Mouse (Mus musculus) heart, embryonic 12.5 days (tissue): ENCODE measurements at regions not wholly inside any gene's neighbourhood (a gene's known extent, or its start where the extent isn't known, plus 50 kb on each side); places are given as distances from the start of the nearest gene placed in this dataset.

Source experiments
- ATAC-seq: fragments of 200-750 bp; cut with Nextera tagmentation; 2 replicates; pipeline ENCODE4 v1.8.0; 2017; ENCODE audit warnings: moderate TSS enrichment, moderate library complexity; ENCODE audit not compliant: insufficient number of reproducible peaks, low FRiP score
- H3K27ac ChIP-seq: fragments of 300-500 bp; sonication (generic); 2 replicates; pipeline ENCODE4 v1.5.1; 2016; ENCODE audit warnings: mild to moderate bottlenecking, moderate library complexity; ENCODE audit not compliant: poor library complexity, severe bottlenecking
- H3K27me3 ChIP-seq: fragments of 300-500 bp; sonication (generic); replicated peaks from 2 replicates; pipeline ENCODE4 v1.6.1; 2016; ENCODE audit warnings: mild to moderate bottlenecking, moderate library complexity
- H3K36me3 ChIP-seq: fragments of 300-500 bp; sonication (generic); 2 replicates; pipeline ENCODE4 v1.6.1; 2016; ENCODE audit warnings: mild to moderate bottlenecking, moderate library complexity
- H3K4me1 ChIP-seq: fragments of 300-500 bp; sonication (generic); replicated peaks from 2 replicates; pipeline ENCODE4 v1.6.1; 2016; ENCODE audit warnings: mild to moderate bottlenecking
- H3K4me2 ChIP-seq: fragments of 300-500 bp; sonication (generic); 2 replicates; pipeline ENCODE4 v1.6.1; 2016; ENCODE audit warnings: mild to moderate bottlenecking, moderate library complexity
- H3K4me3 ChIP-seq: fragments of 300-500 bp; sonication (generic); 2 replicates; pipeline ENCODE4 v1.5.1; 2016; ENCODE audit warnings: mild to moderate bottlenecking
- H3K9ac ChIP-seq: fragments of 300-500 bp; sonication (generic); 2 replicates; pipeline ENCODE4 v1.6.1; 2016; ENCODE audit warnings: mild to moderate bottlenecking, moderate library complexity
- H3K9me3 ChIP-seq: fragments of 300-500 bp; sonication (generic); replicated peaks from 2 replicates; pipeline ENCODE4 v1.6.1; 2016; ENCODE audit warnings: mild to moderate bottlenecking, moderate library complexity
- WGBS: fragments of 180-500 bp; shearing (Covaris S2); methylation state at CpG from one replicate; pipeline ENCODE4 v1.1.7; 2016; 5-methylcytosine and 5-hydroxymethylcytosine counted together

DNA sequence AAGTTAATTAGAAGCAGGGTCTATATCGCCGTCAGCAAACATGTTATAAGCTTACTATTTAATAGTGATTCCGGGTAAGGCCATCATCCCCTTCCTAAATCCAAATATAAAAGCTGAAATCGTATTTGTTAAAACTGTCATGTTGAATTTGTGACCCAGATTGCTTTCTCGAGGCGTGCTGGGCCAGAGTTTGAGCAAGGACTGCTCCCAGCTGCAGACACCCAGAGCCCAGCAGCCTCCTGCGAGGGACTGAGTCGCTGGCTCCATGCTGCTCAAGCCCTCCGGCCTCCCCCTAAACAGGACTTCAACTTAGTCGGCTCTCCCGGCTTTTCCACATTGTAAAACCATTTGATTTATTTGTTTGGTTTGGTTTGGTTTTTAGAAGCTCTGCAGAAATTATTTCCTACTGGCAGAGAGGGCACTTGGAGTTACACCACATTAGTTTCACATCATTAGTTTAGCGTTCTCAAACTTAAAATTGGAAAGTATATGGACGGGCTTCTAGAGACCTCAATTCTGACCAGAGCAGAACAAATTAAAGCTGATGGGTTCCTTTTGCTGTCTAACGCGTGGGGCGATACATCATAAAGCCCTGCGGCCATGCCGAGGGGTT lies 126.4 kb upstream of the Pitx1 start:
- no peak overlapping the region for H3K4me2 ChIP-seq
- no peak overlapping the region for H3K4me3 ChIP-seq
- H3K36me3 ChIP-seq, result no peaks in the 10 kb centered on the region
- H3K4me1 ChIP-seq, result peaks cover 22% of the 10 kb centered on the region
- no peak for ATAC-seq
- H3K9me3 ChIP-seq, result no peaks in the 10 kb centered on the region
- no peak overlapping the region for H3K9ac ChIP-seq
- 46% methylated on average over 18 of the region's 18 CpGs for WGBS
- H3K27me3 ChIP-seq, result peaks cover 41% of the 10 kb centered on the region
- no peak overlapping the region for H3K27ac ChIP-seq

GRCm38 (mm10) chr13:55954346-55954745 lies 118.4 kb upstream of the Pitx1 start:
- Histone ChIP-seq H3K4me3 (no peak overlapping the region), H3K4me2 (no peak overlapping the region), H3K27ac (no peak overlapping the region), H3K9ac (no peak overlapping the region), H3K9me3 (no peaks in the 10 kb centered on the region), H3K36me3 (no peaks in the 10 kb centered on the region), H3K27me3 (peaks cover 15% of the 10 kb centered on the region), H3K4me1 (peaks cover 4% of the 10 kb centered on the region; the same call in 1 of the 2 replicates)
- no peak for ATAC-seq
- WGBS, result 68% methylated on average over 6 of the region's 6 CpGs

- Histone ChIP-seq H3K27me3 (peaks cover 15% of the 10 kb centered on the region), H3K9ac (no peak overlapping the region), H3K27ac (no peak overlapping the region), H3K36me3 (no peaks in the 10 kb centered on the region), H3K4me1 (no peaks in the 10 kb centered on the region), H3K4me2 (no peak overlapping the region), H3K4me3 (no peak overlapping the region), H3K9me3 (no peaks in the 10 kb centered on the region)
- no peak for ATAC-seq
- 89% methylated on average over 2 of the region's 2 CpGs for WGBS
Observed at GRCm38 (mm10) chr13:55953426-55953825, 117.4 kb upstream of the Pitx1 start.

GRCm38 (mm10) chr13:55950773-55951172 lies 114.8 kb upstream of the Pitx1 start:
- Histone ChIP-seq H3K27ac (no peak overlapping the region), H3K36me3 (no peaks in the 10 kb centered on the region), H3K9me3 (no peaks in the 10 kb centered on the region), H3K4me1 (0 out of 2 replicates have a peak, but pooled peaks cover 5% of the 10 kb centered on the region), H3K9ac (no peak overlapping the region), H3K4me2 (no peak overlapping the region), H3K27me3 (0 out of 2 replicates have a peak, but pooled peaks cover 6% of the 10 kb centered on the region), H3K4me3 (no peak overlapping the region)
- no peak for ATAC-seq
- WGBS, result 81% methylated on average over 6 of the region's 6 CpGs

DNA sequence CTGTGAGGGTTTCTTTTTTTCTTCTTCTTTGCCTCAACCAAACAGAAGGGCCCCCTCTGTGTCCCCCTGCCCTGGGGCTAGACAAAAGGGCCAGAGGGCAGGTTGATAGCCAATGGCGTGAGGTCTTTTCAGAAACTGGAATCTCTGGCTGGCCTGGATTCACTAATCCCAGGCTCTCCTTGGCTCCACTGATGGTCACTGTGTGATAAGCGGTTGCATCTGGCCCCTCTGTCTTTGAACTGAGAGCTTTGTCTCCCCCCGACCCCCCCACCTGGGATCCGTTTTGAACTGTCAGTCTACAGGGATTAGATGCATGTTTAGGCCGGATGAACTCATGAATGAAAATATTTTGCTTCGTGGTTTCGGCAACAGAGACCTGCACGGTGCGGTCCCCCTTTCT lies 112.6 kb upstream of the Pitx1 start:
- Histone ChIP-seq H3K27me3 (peaks cover 5% of the 10 kb centered on the region), H3K4me1 (0 out of 2 replicates have a peak, but pooled peaks cover 5% of the 10 kb centered on the region), H3K9ac (no peak overlapping the region), H3K9me3 (no peaks in the 10 kb centered on the region), H3K36me3 (no peaks in the 10 kb centered on the region), H3K27ac (no peak overlapping the region), H3K4me3 (no peak overlapping the region), H3K4me2 (no peak overlapping the region)
- WGBS, result 65% methylated on average over 9 of the region's 9 CpGs
- ATAC-seq, result no peak

- Histone ChIP-seq H3K9me3 (no peaks in the 10 kb centered on the region), H3K27ac (no peak overlapping the region), H3K4me3 (no peak overlapping the region), H3K9ac (no peak overlapping the region), H3K4me2 (no peak overlapping the region), H3K27me3 (peaks cover 6% of the 10 kb centered on the region), H3K36me3 (no peaks in the 10 kb centered on the region), H3K4me1 (0 out of 2 replicates have a peak, but pooled peaks cover 5% of the 10 kb centered on the region)
- WGBS, result 62% methylated on average over 2 of the region's 2 CpGs
- ATAC-seq, result no peak
Observed at GRCm38 (mm10) chr13:55948144-55948543, 112.2 kb upstream of the Pitx1 start.

DNA sequence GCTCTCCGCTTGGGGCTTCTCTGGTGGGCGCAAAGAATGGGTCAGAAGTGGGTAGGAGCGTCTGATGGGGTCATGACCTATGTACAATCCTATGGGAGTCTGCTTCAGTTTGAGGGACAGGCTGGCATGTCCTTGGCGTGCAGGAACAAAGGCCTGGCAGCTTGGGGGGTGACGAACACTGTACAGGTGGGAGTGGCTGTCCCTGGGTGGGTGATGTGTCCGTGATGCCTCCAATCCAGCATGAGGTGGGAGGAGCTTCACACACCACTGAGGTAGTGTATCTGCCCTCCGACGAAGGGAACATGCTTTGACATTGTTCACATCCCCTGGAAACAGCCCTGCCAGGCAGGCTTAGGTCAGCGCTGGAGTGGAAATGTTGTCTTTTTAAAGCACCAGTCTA lies 101.4 kb upstream of the Pitx1 start:
- no peaks in the 10 kb centered on the region for H3K27me3 ChIP-seq
- no peak overlapping the region for H3K9ac ChIP-seq
- no peaks in the 10 kb centered on the region for H3K36me3 ChIP-seq
- no peaks in the 10 kb centered on the region for H3K9me3 ChIP-seq
- H3K4me2 ChIP-seq, result no peak overlapping the region
- no peak overlapping the region for H3K27ac ChIP-seq
- no peak for ATAC-seq
- WGBS, result 86% methylated on average over 9 of the region's 9 CpGs
- H3K4me1 ChIP-seq, result no peaks in the 10 kb centered on the region
- H3K4me3 ChIP-seq, result no peak overlapping the region

DNA sequence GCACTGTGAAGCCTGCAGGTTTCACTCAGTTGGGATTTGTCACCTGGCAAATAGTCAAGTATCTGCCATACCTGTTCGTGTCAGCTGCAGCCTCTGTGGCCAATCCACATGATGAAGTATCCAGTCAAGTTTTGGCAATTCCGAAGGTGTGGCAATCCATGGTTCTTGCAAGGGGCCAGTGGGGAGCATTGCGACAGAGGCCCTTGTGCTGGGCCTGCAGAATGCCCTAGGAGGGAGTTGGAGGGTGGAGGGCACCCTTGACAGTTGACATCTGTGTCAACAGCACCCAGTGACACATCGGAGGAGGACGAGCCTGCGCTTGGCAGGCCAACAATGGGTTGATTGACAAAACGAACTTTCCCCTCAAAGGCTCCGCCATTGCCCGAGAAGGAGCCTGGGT lies 101.0 kb upstream of the Pitx1 start:
- H3K9me3 ChIP-seq, result no peaks in the 10 kb centered on the region
- H3K4me3 ChIP-seq, result no peak overlapping the region
- H3K4me2 ChIP-seq, result no peak overlapping the region
- H3K4me1 ChIP-seq, result no peaks in the 10 kb centered on the region
- ATAC-seq, result no peak
- H3K27ac ChIP-seq, result no peak overlapping the region
- H3K9ac ChIP-seq, result no peak overlapping the region
- WGBS, result 86% methylated on average over 9 of the region's 9 CpGs
- no peaks in the 10 kb centered on the region for H3K27me3 ChIP-seq
- H3K36me3 ChIP-seq, result no peaks in the 10 kb centered on the region

- H3K27me3 ChIP-seq, result no peaks in the 10 kb centered on the region
- H3K4me3 ChIP-seq, result no peak overlapping the region
- H3K9ac ChIP-seq, result no peak overlapping the region
- no peaks in the 10 kb centered on the region for H3K36me3 ChIP-seq
- no peak overlapping the region for H3K4me2 ChIP-seq
- H3K9me3 ChIP-seq, result no peaks in the 10 kb centered on the region
- no peak for ATAC-seq
- 66% methylated on average over 11 of the region's 11 CpGs for WGBS
- H3K27ac ChIP-seq, result no peak overlapping the region
- no peaks in the 10 kb centered on the region for H3K4me1 ChIP-seq
Observed at GRCm38 (mm10) chr13:55930637-55931036, 94.6 kb upstream of the Pitx1 start.

- no peaks in the 10 kb centered on the region for H3K4me1 ChIP-seq
- no peak for ATAC-seq
- no peak overlapping the region for H3K4me2 ChIP-seq
- no peak overlapping the region for H3K27ac ChIP-seq
- no peaks in the 10 kb centered on the region for H3K36me3 ChIP-seq
- H3K27me3 ChIP-seq, result peaks cover 2% of the 10 kb centered on the region; the same call in 1 of the 2 replicates
- H3K9me3 ChIP-seq, result no peaks in the 10 kb centered on the region
- WGBS, result 67% methylated on average over 6 of the region's 6 CpGs
- H3K4me3 ChIP-seq, result no peak overlapping the region
- no peak overlapping the region for H3K9ac ChIP-seq
Observed at GRCm38 (mm10) chr13:55929814-55930213, 93.8 kb upstream of the Pitx1 start.

DNA sequence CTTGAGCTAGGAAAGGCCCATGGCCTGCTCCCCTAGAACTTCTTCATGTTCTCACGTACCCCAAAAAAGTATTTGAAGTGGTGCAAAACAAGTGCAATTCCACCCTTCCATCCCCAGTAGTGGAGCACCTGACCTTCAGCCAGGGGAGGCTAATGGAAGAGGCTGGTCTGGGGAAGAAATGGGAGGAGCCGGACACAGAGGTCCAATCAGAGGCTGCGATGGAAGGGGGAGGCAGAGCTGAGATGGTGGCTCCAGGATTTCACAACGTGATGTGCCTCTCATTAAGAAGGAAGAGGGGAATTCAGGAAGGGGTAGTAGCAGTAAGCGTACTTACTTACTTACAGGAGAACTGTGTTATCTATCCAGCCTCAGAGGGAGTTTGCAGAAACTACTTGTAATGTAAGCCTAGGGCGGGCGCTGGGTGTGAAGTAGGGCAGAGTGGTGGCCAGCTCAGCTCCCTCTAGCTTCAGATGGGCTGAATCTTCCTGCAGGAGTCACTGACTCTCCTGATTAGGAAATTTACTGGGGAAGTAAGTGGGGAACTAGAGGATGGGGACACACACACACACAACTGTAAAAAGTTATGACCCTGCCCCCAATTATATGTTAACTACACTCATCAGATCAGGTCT lies 87.6 kb upstream of the Pitx1 start:
- no peak overlapping the region for H3K9ac ChIP-seq
- no peaks in the 10 kb centered on the region for H3K9me3 ChIP-seq
- WGBS, result 11% methylated on average over 7 of the region's 7 CpGs
- H3K27me3 ChIP-seq, result peaks cover 42% of the 10 kb centered on the region
- peak overlapping the region; percentile 23 for H3K4me2 ChIP-seq
- no peak overlapping the region for H3K27ac ChIP-seq
- H3K4me3 ChIP-seq, result no peak overlapping the region; the same call in 1 of the 2 replicates
- no peaks in the 10 kb centered on the region for H3K4me1 ChIP-seq
- H3K36me3 ChIP-seq, result no peaks in the 10 kb centered on the region
- ATAC-seq, result no peak

GRCm38 (mm10) chr13:55917316-55917715 lies 81.3 kb upstream of the Pitx1 start:
- 89% methylated on average over 12 of the region's 12 CpGs for WGBS
- Histone ChIP-seq H3K27me3 (peaks cover 35% of the 10 kb centered on the region), H3K27ac (no peak overlapping the region), H3K36me3 (no peaks in the 10 kb centered on the region), H3K4me1 (peaks cover 9% of the 10 kb centered on the region), H3K4me2 (no peak overlapping the region), H3K9me3 (no peaks in the 10 kb centered on the region), H3K4me3 (no peak overlapping the region), H3K9ac (no peak overlapping the region)
- no peak for ATAC-seq
